Mouse (Mus musculus) erythroblast, embryonic 14.5 days (primary cell): Measurements from ENCODE around the gene Luzp1. TPM values are rescaled to one million over a fixed set of nuclear protein-coding genes. Genes with fewer than 3 reads are reported as not detected.

ENCODE experiments used
- H3K27me3 ChIP-seq: 2 replicates; pipeline ENCODE4 v1.6.1; 2012; ENCODE audit warnings: inconsistent platforms; ENCODE audit not compliant: control insufficient read depth
- H3K36me3 ChIP-seq: 2 replicates; pipeline ENCODE4 v1.6.1; 2012; ENCODE audit warnings: mild to moderate bottlenecking, inconsistent platforms; ENCODE audit not compliant: control insufficient read depth
- H3K4me1 ChIP-seq: 2 replicates; pipeline ENCODE4 v1.6.1; 2012; ENCODE audit warnings: inconsistent platforms; ENCODE audit not compliant: control insufficient read depth
- H3K4me3 ChIP-seq: replicated peaks from 2 replicates; pipeline ENCODE3; 2012; ENCODE audit warnings: moderate library complexity, mild to moderate bottlenecking, inconsistent platforms
- H3K9me3 ChIP-seq: 2 replicates; pipeline ENCODE4 v1.6.1; 2012; ENCODE audit warnings: low read length, inconsistent platforms, mixed read lengths; ENCODE audit not compliant: control insufficient read depth
- GATA1 ChIP-seq: IDR thresholded peaks from 2 replicates; pipeline ENCODE4 v1.6.1; 2012; ENCODE audit warnings: low read length, inconsistent platforms, mixed read lengths
- TAL1 ChIP-seq: IDR thresholded peaks from 3 replicates; pipeline ENCODE4 v1.6.1; 2012; ENCODE audit warnings: low read length, inconsistent platforms, mixed read lengths
- polyA plus RNA-seq: library from polyadenylated mRNA; stranded (reverse); fragments of >175 nt; gene quantifications from 2 replicates; pipeline ENCODE4 v1.2.3, GENCODE M21; 2012

Luzp1 gene
- polyA plus RNA-seq, 1 experiment: 0.15 TPM

- Histone ChIP-seq H3K4me3 (no peak overlapping the region), H3K36me3 (no peaks in the 10 kb centered on the region), H3K9me3 (no peaks in the 10 kb centered on the region), H3K27me3 (no peaks in the 10 kb centered on the region), H3K4me1 (no peaks in the 10 kb centered on the region)
- TF ChIP-seq TAL1 (no peak), GATA1 (no peak)
Observed at GRCm38 (mm10) chr4:136444561-136444960, 25.0 kb upstream of the Luzp1 start.

DNA sequence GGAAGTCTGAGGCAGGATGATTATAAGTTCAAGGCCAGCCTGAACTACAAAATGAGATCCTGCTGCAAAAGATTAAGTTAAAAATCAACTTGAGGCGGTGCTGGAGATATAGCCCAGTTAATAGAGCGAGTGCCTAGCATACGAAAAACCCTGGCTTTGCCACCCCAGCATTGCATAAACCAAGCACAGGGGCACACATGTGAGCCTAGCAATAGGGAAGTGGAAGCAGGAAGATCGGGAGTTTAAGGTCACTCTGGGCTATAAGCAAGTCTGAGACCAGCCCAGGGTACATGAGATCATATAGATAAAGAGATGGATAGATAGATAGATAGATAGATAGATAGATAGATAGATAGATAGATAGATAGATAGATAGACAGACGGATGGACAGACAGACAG lies 19.8 kb upstream of the Luzp1 start:
- peaks cover 12% of the 10 kb centered on the region for H3K4me1 ChIP-seq
- H3K27me3 ChIP-seq: no peaks in the 10 kb centered on the region
- no peak for TF ChIP-seq TAL1
- TF ChIP-seq GATA1: no peak
- no peaks in the 10 kb centered on the region for H3K9me3 ChIP-seq
- no peak overlapping the region for H3K4me3 ChIP-seq
- no peaks in the 10 kb centered on the region for H3K36me3 ChIP-seq

DNA sequence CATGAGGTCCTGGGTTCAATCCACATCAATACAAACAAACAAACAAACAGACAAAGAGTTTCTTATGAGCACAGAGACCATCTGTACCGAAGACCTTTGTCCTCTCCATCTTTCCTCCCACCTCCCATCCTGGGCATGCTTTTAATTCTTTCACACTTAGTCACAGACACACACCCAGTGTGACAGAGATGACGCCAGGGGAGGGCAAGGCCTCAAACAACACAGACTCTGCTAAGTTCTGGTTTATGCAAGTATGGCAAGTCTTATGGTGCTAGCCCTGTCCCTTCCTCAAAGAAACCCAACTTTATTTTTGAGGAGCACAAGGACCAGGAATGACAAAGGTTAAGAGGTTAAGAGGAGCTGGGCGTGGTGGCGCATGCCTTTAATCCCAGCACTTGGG lies 19.3 kb upstream of the Luzp1 start:
- Histone ChIP-seq H3K27me3 (peaks cover 2% of the 10 kb centered on the region; the same call in 1 of the 2 replicates), H3K4me3 (no peak overlapping the region), H3K36me3 (no peaks in the 10 kb centered on the region), H3K9me3 (no peaks in the 10 kb centered on the region), H3K4me1 (peaks cover 15% of the 10 kb centered on the region)
- TF ChIP-seq TAL1 (no peak), GATA1 (no peak)

- no peak for TF ChIP-seq TAL1
- TF ChIP-seq GATA1: no peak
- peaks cover 15% of the 10 kb centered on the region for H3K4me1 ChIP-seq
- H3K36me3 ChIP-seq: no peaks in the 10 kb centered on the region
- peaks cover 2% of the 10 kb centered on the region; the same call in 1 of the 2 replicates for H3K27me3 ChIP-seq
- no peaks in the 10 kb centered on the region for H3K9me3 ChIP-seq
- H3K4me3 ChIP-seq: no peak overlapping the region
Observed at GRCm38 (mm10) chr4:136451564-136451963, 18.0 kb upstream of the Luzp1 start.

DNA sequence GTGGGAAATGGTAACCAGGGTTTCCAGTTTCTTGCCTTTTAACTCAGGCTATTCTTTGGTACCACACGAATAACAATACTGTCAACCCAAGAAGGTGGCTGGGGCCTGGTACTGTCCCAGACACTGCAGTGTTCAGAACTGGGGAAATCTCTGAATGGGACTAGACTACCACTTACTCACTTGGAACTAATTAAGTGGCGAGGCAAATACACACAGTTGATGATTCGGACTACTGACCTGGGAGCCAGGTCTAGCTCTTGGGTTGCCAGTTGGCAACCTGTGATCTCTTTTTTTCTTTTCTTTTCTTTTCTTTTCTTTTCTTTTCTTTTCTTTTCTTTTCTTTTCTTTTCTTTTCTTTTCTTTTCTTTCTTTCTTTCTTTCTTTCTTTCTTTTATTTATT lies 17.3 kb upstream of the Luzp1 start:
- Histone ChIP-seq H3K4me3 (no peak overlapping the region), H3K36me3 (no peaks in the 10 kb centered on the region), H3K27me3 (peaks cover 2% of the 10 kb centered on the region; the same call in 1 of the 2 replicates), H3K9me3 (no peaks in the 10 kb centered on the region), H3K4me1 (peaks cover 15% of the 10 kb centered on the region)
- TF ChIP-seq GATA1 (no peak), TAL1 (no peak)

- H3K4me1 ChIP-seq: peaks cover 15% of the 10 kb centered on the region
- H3K4me3 ChIP-seq: no peak overlapping the region
- H3K36me3 ChIP-seq: no peaks in the 10 kb centered on the region
- TF ChIP-seq TAL1 (no peak), GATA1 (no peak)
- H3K27me3 ChIP-seq: peaks cover 2% of the 10 kb centered on the region; the same call in 1 of the 2 replicates
- H3K9me3 ChIP-seq: no peaks in the 10 kb centered on the region
Observed at GRCm38 (mm10) chr4:136452792-136453191, 16.8 kb upstream of the Luzp1 start.

DNA sequence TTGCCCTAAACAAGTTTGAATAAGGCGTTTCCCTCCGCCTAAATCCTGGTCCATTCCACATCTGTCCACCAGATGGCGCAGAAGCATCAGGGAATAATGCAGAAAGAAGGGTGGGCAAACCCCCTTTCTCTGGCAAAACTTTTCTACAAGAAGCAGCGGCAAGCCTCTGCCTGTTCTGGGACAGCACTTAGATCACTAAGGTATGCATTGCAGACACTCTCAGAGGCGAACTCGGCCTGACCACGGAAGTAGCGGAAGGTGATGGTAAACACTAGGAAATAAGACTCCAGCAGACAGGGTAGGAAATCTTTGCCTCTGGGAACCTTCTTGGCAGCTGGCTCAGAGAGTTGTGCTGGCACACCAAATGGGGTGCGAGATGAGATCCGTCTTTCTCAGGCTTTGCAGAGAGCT lies 14.7 kb upstream of the Luzp1 start:
- Histone ChIP-seq H3K36me3 (no peaks in the 10 kb centered on the region), H3K4me3 (peak overlapping the region; percentile 53), H3K27me3 (peaks cover 8% of the 10 kb centered on the region), H3K4me1 (peaks cover 15% of the 10 kb centered on the region), H3K9me3 (no peaks in the 10 kb centered on the region)
- TF ChIP-seq TAL1 (no peak), GATA1 (no peak)

DNA sequence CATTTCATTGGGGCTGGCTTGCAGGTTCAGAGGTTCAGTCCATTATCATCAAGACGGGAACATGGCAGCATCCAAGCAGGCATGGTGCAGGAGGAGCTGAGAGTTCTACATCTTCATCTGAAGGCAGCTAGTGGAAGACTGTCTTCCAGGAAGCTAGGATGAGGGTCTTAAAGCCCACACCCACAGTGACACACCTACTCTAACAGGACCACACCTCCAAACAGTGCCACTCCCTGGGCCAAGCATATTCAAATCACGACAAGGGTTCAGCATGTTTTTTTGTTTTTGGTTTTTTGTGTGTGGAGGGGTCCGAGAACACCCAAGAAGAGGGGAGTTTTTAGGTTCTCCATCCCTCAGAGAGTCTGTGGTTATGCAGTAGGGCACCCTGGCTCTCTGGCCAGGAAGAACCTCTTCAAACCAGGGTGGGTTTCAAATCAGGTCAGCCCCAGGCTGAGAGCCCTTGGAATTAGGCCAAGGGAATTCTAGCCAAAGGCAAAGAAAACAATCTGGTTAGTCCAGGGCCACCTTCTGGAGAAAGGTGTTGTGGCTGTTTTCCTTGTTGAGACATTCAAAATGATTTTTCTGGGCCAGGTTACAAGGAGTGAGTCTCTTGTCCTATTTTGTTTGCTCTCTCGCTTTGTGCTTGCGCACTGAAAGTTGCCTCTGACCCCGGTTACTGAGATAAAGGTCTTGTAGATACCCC lies 12.9 kb upstream of the Luzp1 start:
- Histone ChIP-seq H3K36me3 (no peaks in the 10 kb centered on the region), H3K9me3 (no peaks in the 10 kb centered on the region), H3K4me3 (no peak overlapping the region), H3K4me1 (peaks cover 13% of the 10 kb centered on the region), H3K27me3 (peaks cover 18% of the 10 kb centered on the region)
- no peak for TF ChIP-seq TAL1

- Histone ChIP-seq H3K36me3 (no peaks in the 10 kb centered on the region), H3K27me3 (peaks cover 34% of the 10 kb centered on the region), H3K4me3 (no peak overlapping the region), H3K9me3 (no peaks in the 10 kb centered on the region), H3K4me1 (peaks cover 22% of the 10 kb centered on the region)
- TF ChIP-seq TAL1 (no peak), GATA1 (no peak)
Observed at GRCm38 (mm10) chr4:136458276-136458675, 11.3 kb upstream of the Luzp1 start.

- Histone ChIP-seq H3K4me3 (no peak overlapping the region), H3K36me3 (no peaks in the 10 kb centered on the region), H3K9me3 (no peaks in the 10 kb centered on the region), H3K27me3 (peaks cover 43% of the 10 kb centered on the region), H3K4me1 (peaks cover 23% of the 10 kb centered on the region)
- TF ChIP-seq GATA1 (no peak), TAL1 (no peak)
Observed at GRCm38 (mm10) chr4:136459210-136459609, 10.4 kb upstream of the Luzp1 start.
